Mouse (Mus musculus) T-helper 2 cell (primary cell): Measurements from ENCODE around the gene Dnajb11.

ENCODE experiments used
- in situ Hi-C: fragments of 300-600 bp; cut with MboI, MseI; formaldehyde crosslinking; loops from one replicate; pipeline ENCODE4 v1.15.1; 2025; ENCODE audit warnings: high pct_unique_total_duplicates

The Dnajb11 gene

GRCm38 (mm10) chr16:22921761-22922160 lies 64.1 kb downstream of the Dnajb11 start:
- in situ Hi-C loops = no loop called here

GRCm38 (mm10) chr16:22922433-22922832 lies 64.8 kb downstream of the Dnajb11 start:
- in situ Hi-C loops = no loop called here
